In genomic region chr6:128669936-128670335, GRCm38 (mm10) we compare ENCODE assay signal across 39 mouse cellular contexts. TPM values are rescaled to one million over a fixed set of nuclear protein-coding genes. Genes with fewer than 3 reads are reported as not detected.
"Had no signal": no experiment of that assay in that cellular context is flagged by ENCODE, and none has a peak within 500 bp of the region (broad histone marks: within the 10 kb centered on the region; RNA-seq: fewer than 3 reads in every experiment).

No protein-coding gene starts in this region.

- H3K9ac ChIP-seq: heart, embryonic 12.5 days; hindbrain, embryonic 13.5 days; hindbrain, embryonic 15.5 days; limb, embryonic 12.5 days; liver, embryonic 13.5 days; liver, embryonic 15.5 days had no signal

- H3K36me3 ChIP-seq: heart, embryonic 10.5 days; heart, embryonic 12.5 days; hindbrain, embryonic 13.5 days; hindbrain, embryonic 15.5 days; limb, embryonic 10.5 days; limb, embryonic 12.5 days; liver, embryonic 13.5 days; liver, embryonic 15.5 days had no signal

- H3K4me3 ChIP-seq: gastrocnemius, adult 2 months; heart, embryonic 10.5 days; heart, embryonic 12.5 days; hindbrain, embryonic 13.5 days; hindbrain, embryonic 15.5 days; layer of hippocampus, adult 2 months; left cerebral cortex, adult 2 months; limb, embryonic 10.5 days; limb, embryonic 12.5 days; liver, embryonic 13.5 days; liver, embryonic 15.5 days had no signal

- H3K27me3 ChIP-seq: heart, embryonic 12.5 days; hindbrain, embryonic 13.5 days; hindbrain, embryonic 15.5 days; limb, embryonic 12.5 days; liver, embryonic 13.5 days; liver, embryonic 15.5 days had no signal

- H3K4me1 ChIP-seq: heart, embryonic 10.5 days; heart, embryonic 12.5 days; hindbrain, embryonic 13.5 days; hindbrain, embryonic 15.5 days; limb, embryonic 10.5 days; limb, embryonic 12.5 days; liver, embryonic 13.5 days; liver, embryonic 15.5 days had no signal

- H3K9me3 ChIP-seq: heart, embryonic 10.5 days; hindbrain, embryonic 13.5 days; limb, embryonic 10.5 days; limb, embryonic 12.5 days; liver, embryonic 13.5 days; liver, embryonic 15.5 days had no signal

- DNase-seq: gastrocnemius, adult 2 months; gastrocnemius, postnatal 10 days; gastrocnemius, postnatal 25 days; heart, adult 18-20 months; heart, postnatal 10 days; heart, postnatal 36 days; kidney, adult 18-20 months; kidney, adult 8-10 months; kidney, postnatal 10 days; kidney, postnatal 25 days; kidney, postnatal 4 days; liver; liver, embryonic 13.5 days had no signal

- H3K27ac ChIP-seq: gastrocnemius, adult 2 months; heart, embryonic 10.5 days; hindbrain, embryonic 13.5 days; hindbrain, embryonic 15.5 days; hindbrain, postnatal 0 days; layer of hippocampus, adult 2 months; left cerebral cortex, adult 2 months; limb, embryonic 10.5 days; limb, embryonic 12.5 days; liver, embryonic 13.5 days; liver, embryonic 15.5 days had no signal

RNA-seq across cellular contexts. Expression of gene Clec2h, which starts 7.8 kb away (rescaled TPM):
- total RNA-seq: gastrocnemius, adult 2 months; gastrocnemius, postnatal 10 days; gastrocnemius, postnatal 25 days; gastrocnemius, postnatal 4 days; granulocyte monocyte progenitor cell, adult 5-6 weeks; heart, postnatal 10 days; hematopoietic stem cell, adult 5-6 weeks; hindbrain, postnatal 0 days; layer of hippocampus, adult 2 months; layer of hippocampus, postnatal 10 days; left cerebral cortex, postnatal 14 days; left cerebral cortex, postnatal 36 days had no signal
- polyA plus RNA-seq: heart, embryonic 10.5 days; heart, embryonic 14.5 days; hindbrain, embryonic 11.5 days; hindbrain, embryonic 13.5 days; hindbrain, embryonic 15.5 days; hindbrain, postnatal 0 days; kidney, embryonic 14.5 days; limb, embryonic 10.5 days; limb, embryonic 12.5 days; limb, embryonic 14.5 days; liver, embryonic 11.5 days; liver, embryonic 13.5 days had no signal

RNA-seq across cellular contexts. Expression of gene Klrb1a, which starts 46.6 kb away (rescaled TPM):
- total RNA-seq: gastrocnemius, adult 2 months; gastrocnemius, postnatal 10 days; gastrocnemius, postnatal 25 days; gastrocnemius, postnatal 4 days; granulocyte monocyte progenitor cell, adult 5-6 weeks; heart, adult 18-20 months; heart, adult 8-10 months; heart, postnatal 10 days; heart, postnatal 36 days; hindbrain, postnatal 0 days; layer of hippocampus, adult 2 months; layer of hippocampus, postnatal 10 days; left cerebral cortex, adult 2 months; left cerebral cortex, postnatal 14 days; left cerebral cortex, postnatal 36 days had no signal
- polyA plus RNA-seq: heart, embryonic 10.5 days; heart, embryonic 12.5 days; heart, embryonic 14.5 days; hindbrain, embryonic 11.5 days; hindbrain, embryonic 13.5 days; hindbrain, embryonic 15.5 days; hindbrain, postnatal 0 days; intestine, embryonic 14.5 days; intestine, postnatal 0 days; kidney, embryonic 14.5 days; kidney, embryonic 16.5 days; limb, embryonic 10.5 days; limb, embryonic 12.5 days; limb, embryonic 14.5 days had no signal

RNA-seq across cellular contexts. Expression of gene Klrb1, which starts 52.9 kb away (rescaled TPM):
- total RNA-seq: gastrocnemius, adult 2 months; gastrocnemius, postnatal 10 days; gastrocnemius, postnatal 25 days; gastrocnemius, postnatal 4 days; granulocyte monocyte progenitor cell, adult 5-6 weeks; heart, adult 18-20 months; heart, adult 8-10 months; heart, postnatal 10 days; heart, postnatal 36 days; hematopoietic stem cell, adult 5-6 weeks; layer of hippocampus, adult 2 months; left cerebral cortex, adult 2 months; left cerebral cortex, postnatal 36 days had no signal
- polyA plus RNA-seq: heart, embryonic 10.5 days; heart, embryonic 12.5 days; heart, embryonic 14.5 days; heart, embryonic 16.5 days; hindbrain, embryonic 11.5 days; intestine, embryonic 14.5 days; kidney, embryonic 14.5 days; kidney, embryonic 16.5 days; limb, embryonic 10.5 days; limb, embryonic 12.5 days; limb, embryonic 14.5 days; liver, embryonic 11.5 days; liver, embryonic 13.5 days; liver, embryonic 15.5 days had no signal
